Mouse (Mus musculus) kidney, adult 2 months (tissue): ENCODE data around the gene Iqcn. TPM values are rescaled to one million over a fixed set of nuclear protein-coding genes. Genes with fewer than 3 reads are reported as not detected.

Experiments
- DNase-seq: peaks from one replicate; pipeline ENCODE4 v3.0.0; 2021
- H3K27ac ChIP-seq: fragments of 200-500 bp; 2 replicates; pipeline ENCODE4 v1.5.1; 2012; ENCODE audit warnings: low read depth, low read length, control low read depth, inconsistent platforms; ENCODE audit not compliant: insufficient read depth
- H3K27me3 ChIP-seq: fragments of 200-500 bp; replicated peaks from 2 replicates; pipeline ENCODE4 v1.6.1; 2012; ENCODE audit warnings: mild to moderate bottlenecking, moderate library complexity, low read length, inconsistent platforms; ENCODE audit not compliant: control insufficient read depth, insufficient read depth
- H3K36me3 ChIP-seq: fragments of 200-500 bp; 2 replicates; pipeline ENCODE4 v1.6.1; 2012; ENCODE audit warnings: mild to moderate bottlenecking, moderate library complexity, low read length, inconsistent platforms; ENCODE audit not compliant: control insufficient read depth, insufficient read depth
- H3K4me1 ChIP-seq: fragments of 200-500 bp; 2 replicates; pipeline ENCODE4 v1.6.1; 2011; ENCODE audit warnings: low read length; ENCODE audit not compliant: control insufficient read depth, insufficient read depth
- H3K4me3 ChIP-seq: fragments of 200-500 bp; 2 replicates; pipeline ENCODE4 v1.5.1; 2011; ENCODE audit warnings: mild to moderate bottlenecking, low read depth, low read length, control low read depth; ENCODE audit not compliant: insufficient read depth
- CTCF ChIP-seq: fragments of 200-500 bp; conservative IDR thresholded peaks from 2 replicates; pipeline ENCODE4 v1.5.1; 2011; ENCODE audit warnings: low read depth, mild to moderate bottlenecking, control low read depth, low read length, moderate library complexity, mixed read lengths; ENCODE audit not compliant: insufficient read depth, insufficient read length
- POLR2A ChIP-seq: fragments of 200-500 bp; IDR thresholded peaks from one replicate; pipeline ENCODE4 v1.6.1; 2011; ENCODE audit warnings: low read depth, low read length, control low read depth
- WGBS: fragments of 180-500 bp; shearing (Covaris S2); methylation state at CpG from one replicate; pipeline ENCODE4 v1.1.7; 2018; 5-methylcytosine and 5-hydroxymethylcytosine counted together
- polyA plus RNA-seq: library from polyadenylated mRNA; depleted of rRNA; stranded (reverse); fragments of >200 nt; gene quantifications from 2 replicates; pipeline ENCODE4 v1.2.3, GENCODE M21; 2012

Iqcn gene
- polyA plus RNA-seq, 1 experiment, result 0.03 TPM

GRCm38 (mm10) chr8:70752000-70752764 is 48.9 kb downstream of the Iqcn start:
- no peak overlapping the region for H3K4me3 ChIP-seq
- WGBS, result 16% methylated on average over 11 of the region's 11 CpGs
- TF ChIP-seq POLR2A (no peak), CTCF (peak; percentile 68)
- no peaks in the 10 kb centered on the region for H3K36me3 ChIP-seq
- H3K4me1 ChIP-seq, result peaks cover 8% of the 10 kb centered on the region; the same call in 1 of the 2 replicates
- no peaks in the 10 kb centered on the region for H3K27me3 ChIP-seq
- DNase-seq, result peak; percentile 92
- peak overlapping the region; percentile 98 for H3K27ac ChIP-seq

DNA sequence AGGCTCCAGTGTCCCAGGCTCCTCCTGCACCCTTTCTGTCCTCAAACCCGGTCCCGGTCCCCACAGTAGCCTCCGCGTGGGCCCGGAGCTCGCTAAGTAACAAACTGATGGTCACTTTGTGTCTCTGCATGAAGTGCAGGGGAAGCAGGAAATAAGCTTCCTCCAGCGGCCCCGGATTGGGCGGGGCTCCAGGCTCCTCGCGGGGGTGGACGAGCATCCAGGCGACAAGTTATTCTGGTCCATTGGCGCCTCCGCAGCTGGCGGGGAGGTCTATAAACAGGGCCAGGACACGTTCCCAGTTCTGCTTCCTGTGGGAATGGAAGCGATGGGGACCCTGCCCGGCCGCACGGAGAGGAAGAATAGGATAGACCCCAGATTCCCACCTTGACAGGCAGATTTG is 49.9 kb downstream of the Iqcn start:
- peak; percentile 92 for DNase-seq
- Histone ChIP-seq H3K4me3 (peak overlapping the region; percentile 15), H3K27ac (peak overlapping the region; percentile 98)

DNA sequence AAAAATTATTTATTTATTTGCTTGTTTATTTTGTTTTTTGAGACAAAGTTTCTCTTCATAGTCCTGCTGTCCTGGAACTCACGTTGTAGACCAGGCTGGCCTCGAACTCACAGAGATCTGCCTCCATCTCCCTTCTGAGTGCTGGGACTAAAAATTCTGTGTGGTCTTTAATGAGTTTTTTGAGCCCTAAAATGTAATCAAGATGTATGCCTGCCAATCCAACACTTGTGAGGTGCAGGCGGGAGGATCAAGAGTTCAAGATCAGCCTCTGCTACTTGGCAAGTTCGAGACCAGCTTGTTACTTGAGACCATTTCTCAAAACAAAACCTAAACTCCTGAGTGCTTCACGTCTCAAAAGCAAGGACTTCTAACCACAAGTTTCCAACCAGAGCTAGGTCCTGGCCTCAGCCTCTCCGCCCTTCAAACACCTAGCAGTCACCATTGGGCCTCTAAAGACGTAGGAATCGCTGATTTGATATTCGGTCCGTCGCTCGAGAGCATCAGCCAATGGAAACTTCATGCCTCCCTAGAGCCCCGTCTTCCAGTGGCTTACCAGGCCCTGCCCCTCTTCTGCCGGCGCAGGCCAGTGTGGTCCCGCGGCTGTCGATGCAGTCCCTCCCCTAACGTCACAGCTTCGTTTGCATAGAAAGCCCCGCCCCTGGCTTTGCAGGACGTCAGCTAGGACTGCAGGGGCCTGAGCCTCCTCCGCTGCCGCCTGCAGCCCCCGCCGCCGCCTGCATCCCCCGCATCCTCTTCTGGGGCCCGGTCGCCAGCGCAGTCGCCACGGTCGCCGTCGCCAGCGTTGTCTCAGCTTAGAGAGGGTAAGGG is 51.0 kb downstream of the Iqcn start, which contains the start of gene Rab3a:
Rab3a (plus strand) TSS at position 637 of the 828 bp plus-strand sequence.
- H3K27me3 ChIP-seq, result no peaks in the 10 kb centered on the region
- peak within 1 kb of the TSS; percentile 92 for H3K27ac ChIP-seq
- WGBS, result 8% methylated on average over 37 of the region's 37 CpGs
- H3K36me3 ChIP-seq, result no peaks in the 10 kb centered on the region
- H3K4me1 ChIP-seq, result peaks cover 11% of the 10 kb centered on the region; the same call in 1 of the 2 replicates
- DNase-seq, result peak; percentile 99
- TF ChIP-seq CTCF (0 out of 2 replicates have a peak, but pooled peaks have one; percentile 2), POLR2A (peak; percentile 5)
- H3K4me3 ChIP-seq, result peak within 1 kb of the TSS; percentile 52

More for the DNA sequence above, 49.9 kb downstream of the Iqcn start:
- no peak for TF ChIP-seq CTCF
- TF ChIP-seq POLR2A, result peak; percentile 4
- Histone ChIP-seq H3K4me1 (peaks cover 8% of the 10 kb centered on the region; the same call in 1 of the 2 replicates), H3K36me3 (no peaks in the 10 kb centered on the region), H3K27me3 (no peaks in the 10 kb centered on the region)
- WGBS, result 8% methylated on average over 21 of the region's 21 CpGs

DNA sequence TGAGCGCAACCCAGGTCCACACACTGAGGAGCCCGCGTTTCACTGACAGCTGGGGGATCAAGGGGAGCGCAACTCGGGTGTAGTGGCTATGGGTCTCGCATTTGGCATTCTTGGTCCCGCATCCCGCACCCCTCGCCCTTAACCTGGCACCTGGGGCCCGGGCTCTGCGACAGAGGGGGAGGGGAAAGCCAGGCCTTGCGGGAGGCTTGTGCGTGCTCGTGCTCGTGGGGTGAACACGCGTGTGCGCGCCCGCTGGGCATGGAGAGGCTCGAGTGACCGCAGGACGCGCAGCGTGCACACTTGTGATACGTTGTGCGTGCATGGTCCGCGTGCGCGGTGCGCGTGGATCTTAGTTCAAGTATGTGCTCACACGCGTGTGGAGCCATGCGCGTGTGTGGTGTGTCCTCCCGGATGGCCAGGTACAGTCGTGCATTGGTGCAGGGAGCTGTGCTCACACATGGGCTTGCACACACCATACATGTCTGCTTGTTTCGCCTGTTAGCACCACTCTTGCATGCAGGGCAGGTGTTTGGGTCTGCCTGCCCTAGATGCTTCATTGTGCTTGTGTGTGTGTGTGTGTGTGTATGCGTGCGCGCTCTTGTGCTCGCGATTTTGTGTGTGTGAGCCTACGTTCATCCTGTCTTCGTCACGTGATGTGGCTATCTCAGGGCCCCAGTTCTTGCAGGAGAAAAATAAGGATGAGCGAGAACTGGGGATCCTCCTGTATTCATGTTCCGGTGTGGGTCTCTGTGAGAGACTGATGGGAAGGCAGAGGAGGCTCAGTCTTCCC is 51.8 kb downstream of the Iqcn start:
- H3K27me3 ChIP-seq, result no peaks in the 10 kb centered on the region
- peak; percentile 55 for DNase-seq

GRCm38 (mm10) chr8:70755661-70756475 is 52.6 kb downstream of the Iqcn start:
- no peaks in the 10 kb centered on the region for H3K27me3 ChIP-seq
- H3K4me3 ChIP-seq, result 0 out of 2 replicates have a peak overlapping the region, but pooled peaks have one; percentile 52
- 81% methylated on average over 24 of the region's 24 CpGs for WGBS
- no peak for DNase-seq
- no peaks in the 10 kb centered on the region for H3K36me3 ChIP-seq
- no peak overlapping the region for H3K27ac ChIP-seq
- peaks cover 19% of the 10 kb centered on the region; the same call in 1 of the 2 replicates for H3K4me1 ChIP-seq
- TF ChIP-seq CTCF (no peak), POLR2A (no peak)

More for the DNA sequence above, 51.8 kb downstream of the Iqcn start:
- Histone ChIP-seq H3K27ac (peak overlapping the region; percentile 43), H3K4me1 (peaks cover 19% of the 10 kb centered on the region; the same call in 1 of the 2 replicates), H3K36me3 (no peaks in the 10 kb centered on the region), H3K4me3 (peak overlapping the region; percentile 52)
- no peak for TF ChIP-seq POLR2A
- no peak for TF ChIP-seq CTCF
- WGBS, result 10% methylated on average over 50 of the region's 50 CpGs

DNA sequence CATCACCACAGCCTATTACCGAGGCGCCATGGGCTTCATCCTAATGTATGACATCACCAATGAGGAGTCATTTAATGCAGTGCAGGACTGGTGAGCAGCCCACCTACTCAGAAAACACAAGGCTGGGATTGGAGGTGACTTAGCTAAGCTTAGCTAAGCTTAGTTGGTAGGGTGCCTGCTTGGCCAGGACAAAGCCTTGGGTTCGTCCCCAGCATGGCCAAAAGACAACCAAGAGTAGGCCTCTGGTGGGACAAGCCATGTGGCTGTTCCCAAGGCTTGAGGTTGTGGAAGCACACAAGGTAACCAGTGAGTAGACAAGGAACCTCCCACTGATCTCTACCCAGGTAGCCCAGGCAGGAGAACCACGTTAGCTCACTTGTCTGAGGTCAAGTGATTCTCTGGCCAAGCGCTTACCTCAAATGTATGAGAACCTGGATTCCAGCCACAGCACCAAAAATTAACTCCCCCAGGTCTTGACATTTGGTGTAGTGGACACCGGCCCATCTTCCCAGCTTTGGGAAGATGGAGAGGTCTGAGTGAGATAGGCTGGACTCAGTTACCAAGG is 53.3 kb downstream of the Iqcn start:
- DNase-seq, result no peak
- H3K4me1 ChIP-seq, result peaks cover 22% of the 10 kb centered on the region; the same call in 1 of the 2 replicates
- TF ChIP-seq CTCF (no peak), POLR2A (no peak)
- H3K27me3 ChIP-seq, result no peaks in the 10 kb centered on the region
- H3K27ac ChIP-seq, result no peak overlapping the region
- WGBS, result 88% methylated on average over 6 of the region's 6 CpGs
- no peaks in the 10 kb centered on the region for H3K36me3 ChIP-seq
- H3K4me3 ChIP-seq, result no peak overlapping the region
